Mouse (Mus musculus): Measurements from ENCODE around the gene Gpr65. TPM values are rescaled to one million over a fixed set of nuclear protein-coding genes. Genes with fewer than 3 reads are reported as not detected.
A peak's percentile ranks its signal among the peaks of the same experiment; 100 is the strongest.

The Gpr65 gene
- 89.4 and 94.3 TPM in 2 replicates for total RNA-seq (2015)
- total RNA-seq (2017): 93.1 and 96.4 TPM in 2 replicates

DNA sequence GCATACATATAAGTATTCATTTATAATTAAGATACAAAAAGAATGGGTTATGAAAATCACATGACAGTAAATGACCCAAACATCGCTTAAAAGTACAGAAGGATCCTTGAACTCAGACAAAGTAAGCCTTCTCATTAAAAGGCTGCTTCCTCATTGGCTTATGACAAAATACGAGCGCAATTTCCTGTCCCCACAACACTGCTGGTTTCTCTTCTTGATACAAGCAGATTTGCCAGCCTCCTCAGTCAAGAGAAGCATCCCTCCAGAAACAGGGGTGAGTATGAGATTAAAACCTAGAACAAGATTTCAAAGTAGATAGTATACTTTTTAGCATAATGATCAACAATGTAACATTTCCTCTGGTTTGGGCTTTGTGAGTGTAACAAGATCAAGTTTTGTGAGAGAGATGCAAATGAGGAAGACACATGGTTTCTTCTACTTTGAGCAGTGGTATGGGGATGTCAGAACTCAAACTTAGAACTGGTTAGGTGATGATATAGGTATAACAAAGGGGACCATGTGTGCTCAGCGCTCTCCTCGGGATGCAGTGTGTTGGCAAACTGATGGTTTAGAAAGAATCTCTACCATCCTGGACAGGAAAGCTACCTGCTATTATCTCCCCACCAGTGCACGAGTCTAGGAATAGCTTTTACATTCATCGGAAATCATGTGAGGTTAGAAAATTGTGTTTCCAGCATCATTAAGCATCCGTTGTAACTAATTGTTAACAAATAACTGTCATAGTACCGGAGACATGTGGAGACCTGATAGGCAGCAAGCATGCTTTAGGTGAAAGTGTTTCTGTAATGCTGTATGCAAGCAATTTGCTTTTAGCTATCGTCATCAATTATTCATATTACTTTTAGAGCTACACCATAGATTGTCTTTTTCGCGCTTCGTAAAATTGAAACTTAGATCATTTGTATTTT lies at the start of gene Gpr65:
Gene Gpr65 (plus strand): TSS at position 195 of the 929 bp plus-strand sequence.
- peak; percentile 50 for ATAC-seq (ENCODE audit: poor library complexity, severe bottlenecking)

DNA sequence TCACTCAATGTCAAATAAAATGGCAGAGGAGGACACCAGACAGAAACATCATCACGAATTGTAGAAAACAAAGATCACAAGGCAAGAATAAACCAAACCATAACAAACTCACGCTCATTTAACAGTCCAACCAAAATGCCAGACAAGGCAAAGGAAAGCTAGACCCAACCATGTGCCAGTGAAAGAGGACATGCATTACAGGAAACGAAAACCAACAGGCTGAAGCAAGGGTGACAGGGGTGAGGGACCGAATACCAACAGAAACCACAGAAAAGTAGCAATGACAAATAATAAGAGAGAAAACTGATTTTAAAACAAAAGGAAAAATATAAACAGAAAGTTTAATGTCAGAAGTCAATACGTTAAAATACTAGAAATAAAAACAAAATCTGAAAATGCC lies 45.1 kb upstream of the Gpr65 start:
- ATAC-seq (ENCODE audit: poor library complexity, severe bottlenecking): no peak

DNA sequence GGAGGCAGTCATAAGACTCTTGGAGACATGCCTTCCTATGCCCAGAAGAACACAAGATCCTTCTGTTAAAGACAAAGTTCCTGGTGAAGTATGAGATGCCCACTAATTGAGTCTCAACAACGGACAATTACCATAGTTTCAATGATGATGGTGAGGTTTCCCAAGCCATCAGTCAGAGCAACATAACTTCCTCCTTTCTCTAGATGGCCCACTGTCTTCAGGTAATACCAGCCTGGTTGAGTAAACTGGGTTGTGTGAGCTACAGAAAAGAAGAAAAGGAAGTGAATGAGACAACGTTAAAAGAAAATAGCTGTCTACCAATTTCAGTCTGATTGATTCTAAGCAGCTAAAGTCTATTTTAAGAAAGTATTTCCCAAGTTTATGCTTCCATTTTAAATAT lies 41.4 kb upstream of the Gpr65 start:
- ATAC-seq (ENCODE audit: poor library complexity, severe bottlenecking): peak; percentile 87

DNA sequence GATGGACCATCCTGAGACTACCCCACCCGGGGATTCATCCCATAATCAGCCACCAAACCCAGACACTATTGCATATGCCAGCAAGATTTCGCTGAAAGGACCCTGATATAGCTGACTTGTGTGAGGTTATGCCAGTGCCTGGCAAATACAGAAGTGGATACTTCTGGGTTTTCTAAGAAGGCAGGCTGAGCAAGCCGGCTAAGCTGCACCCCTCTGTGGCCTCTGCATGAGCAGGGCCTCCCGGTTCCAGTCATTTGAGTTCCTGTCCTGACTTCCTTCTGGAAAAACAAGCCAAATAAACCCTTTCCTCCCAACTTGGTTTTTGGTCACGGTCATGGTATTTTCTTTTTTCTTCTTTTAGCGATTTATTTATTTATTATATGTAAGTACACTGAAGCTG lies 30.0 kb upstream of the Gpr65 start:
- ATAC-seq (ENCODE audit: poor library complexity, severe bottlenecking): peak; percentile 38; the same call in 1 of the 2 replicates

DNA sequence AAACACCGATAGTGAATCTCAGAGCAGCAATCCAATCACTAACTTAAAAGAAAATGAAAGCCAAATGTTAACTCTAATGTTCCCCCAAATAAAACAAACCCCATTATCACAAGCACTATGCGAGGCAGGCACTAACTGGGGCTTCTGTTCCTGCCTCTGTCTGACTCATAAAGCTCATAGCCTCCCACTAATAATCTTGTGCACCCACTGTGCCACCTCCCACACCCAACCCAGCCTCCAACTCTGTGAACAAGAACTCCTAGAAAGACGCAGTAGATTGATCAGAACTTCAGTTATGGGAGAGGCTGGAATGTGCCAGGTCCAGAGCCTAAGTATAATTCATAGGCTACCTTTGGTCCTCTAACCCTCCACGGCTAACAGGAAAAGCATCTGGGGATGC lies 24.3 kb upstream of the Gpr65 start:
- no peak for ATAC-seq (ENCODE audit: poor library complexity, severe bottlenecking)

DNA sequence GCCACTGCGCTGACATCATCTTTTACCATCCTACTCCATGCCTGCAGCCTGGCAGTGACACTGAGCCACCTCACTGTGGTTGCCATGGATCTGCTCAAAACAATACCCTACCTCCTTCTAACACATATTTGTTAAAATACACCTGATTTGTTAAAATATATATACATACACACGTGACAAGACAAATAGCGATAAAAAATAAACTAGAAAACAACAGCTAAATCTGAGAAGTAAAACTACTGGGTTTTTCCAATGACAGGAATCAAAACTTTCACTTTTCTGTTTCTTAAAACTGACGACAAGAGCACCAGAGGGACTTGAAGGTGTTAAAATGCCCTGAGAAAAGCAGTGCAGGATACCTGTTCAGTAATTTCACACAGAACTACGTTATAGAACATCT lies 23.6 kb upstream of the Gpr65 start:
- no peak for ATAC-seq (ENCODE audit: poor library complexity, severe bottlenecking)

DNA sequence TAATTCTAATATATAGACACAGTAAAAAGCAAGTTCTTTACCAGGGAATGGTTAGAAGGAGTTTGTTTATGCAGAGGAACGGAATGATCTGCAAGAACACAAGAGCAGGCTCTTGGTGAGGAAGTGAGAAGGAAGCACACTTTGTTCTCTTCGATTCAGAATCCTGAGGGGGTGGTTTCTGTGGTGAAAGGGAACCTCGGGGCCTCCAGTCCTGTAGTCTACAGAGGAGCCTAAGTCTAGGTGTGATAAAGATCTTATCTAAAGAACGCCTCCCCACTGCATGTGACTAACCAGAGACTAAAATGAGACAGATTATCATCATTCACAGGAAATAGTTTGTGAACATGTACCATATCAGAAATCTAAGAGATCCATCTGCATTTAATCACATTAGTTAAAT lies 21.6 kb upstream of the Gpr65 start:
- ATAC-seq (ENCODE audit: poor library complexity, severe bottlenecking): peak; percentile 88

DNA sequence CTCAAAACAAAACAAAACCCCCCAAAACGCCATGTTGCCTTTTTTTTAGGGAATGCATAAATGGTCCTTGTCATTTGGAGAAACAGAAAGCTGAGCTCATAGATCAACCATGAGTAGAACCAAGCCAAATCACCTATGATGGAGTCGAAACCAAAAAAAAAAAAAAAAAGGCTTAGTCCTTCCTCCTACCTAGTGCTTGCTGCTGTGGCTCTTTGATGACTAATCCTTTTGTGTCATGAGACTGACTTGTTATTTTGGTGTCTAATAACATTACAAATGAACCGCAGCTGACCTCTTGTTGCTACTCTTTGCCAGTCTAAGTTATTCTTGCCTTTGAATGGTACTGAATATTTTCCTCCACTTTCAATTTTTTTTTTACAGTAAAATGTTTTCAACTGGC lies 18.8 kb upstream of the Gpr65 start:
- peak; percentile 61 for ATAC-seq (ENCODE audit: poor library complexity, severe bottlenecking)

DNA sequence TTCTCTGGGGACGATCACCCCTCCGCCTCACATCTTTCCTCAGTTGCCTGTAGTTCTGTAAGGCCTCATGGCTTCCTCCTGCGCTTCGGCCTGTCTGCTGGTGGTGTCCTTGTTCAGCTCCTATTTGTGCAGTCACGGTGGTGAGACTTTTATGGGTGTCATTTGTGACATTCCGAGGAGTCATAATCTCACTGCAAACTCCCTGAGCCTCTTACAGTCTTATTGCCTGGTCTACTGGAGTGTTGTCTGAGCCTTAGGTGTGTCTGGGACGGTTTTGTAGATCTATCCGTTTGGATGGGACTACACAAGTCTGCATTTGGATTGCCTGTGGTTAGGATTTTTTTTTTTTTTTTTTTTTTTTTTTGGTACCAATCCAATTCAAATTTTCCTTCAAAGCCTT lies 18.1 kb upstream of the Gpr65 start:
- no peak for ATAC-seq (ENCODE audit: poor library complexity, severe bottlenecking)

DNA sequence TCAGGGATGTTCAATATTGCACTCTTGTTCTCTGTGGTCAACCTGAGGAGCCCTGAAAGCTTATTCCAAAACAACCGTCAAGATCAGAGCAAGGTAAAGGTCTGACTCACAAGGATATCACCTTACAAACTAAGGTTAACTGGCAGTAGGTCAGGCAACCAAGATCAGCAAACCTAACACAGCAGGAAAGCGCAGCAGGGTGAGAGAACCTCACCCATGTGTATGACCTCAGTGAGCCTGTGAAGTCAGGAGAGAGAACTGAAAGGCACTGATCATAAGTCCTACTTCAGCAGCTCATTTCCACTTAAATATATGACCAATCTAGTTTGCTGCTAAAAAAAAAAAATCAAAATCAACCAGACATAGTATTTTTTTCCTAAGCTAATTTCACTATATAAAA lies 16.0 kb upstream of the Gpr65 start:
- ATAC-seq (ENCODE audit: poor library complexity, severe bottlenecking): no peak

DNA sequence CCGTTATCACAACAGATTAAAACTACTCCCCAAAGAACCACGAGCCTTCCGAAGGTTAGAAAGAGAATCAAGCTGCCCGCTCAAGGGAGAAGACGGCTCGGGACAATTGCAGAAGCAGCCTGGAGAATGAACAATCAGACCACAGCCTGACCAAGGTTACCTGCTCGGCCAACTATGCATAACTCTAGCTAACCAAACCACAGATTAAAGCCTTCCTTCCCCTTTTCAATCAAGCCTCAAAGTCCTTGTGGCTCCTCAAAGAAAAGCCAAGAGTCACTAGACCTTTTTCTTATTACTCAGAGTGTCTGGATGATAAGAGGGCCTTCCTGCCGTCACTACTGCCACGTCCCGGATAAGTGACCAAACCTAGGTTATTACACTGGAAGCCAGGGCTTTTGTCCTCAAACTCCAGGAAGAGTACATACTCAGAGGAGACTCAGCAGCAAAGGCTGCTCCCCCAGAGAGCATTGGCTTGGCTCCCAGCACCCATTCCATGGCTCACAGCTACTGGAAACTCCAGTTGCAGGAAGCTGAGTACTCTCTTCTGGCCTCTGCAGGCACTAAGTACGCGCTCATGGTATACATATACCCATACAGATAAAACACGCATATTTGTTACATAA lies 13.0 kb upstream of the Gpr65 start:
- ATAC-seq (ENCODE audit: poor library complexity, severe bottlenecking): peak; percentile 42

DNA sequence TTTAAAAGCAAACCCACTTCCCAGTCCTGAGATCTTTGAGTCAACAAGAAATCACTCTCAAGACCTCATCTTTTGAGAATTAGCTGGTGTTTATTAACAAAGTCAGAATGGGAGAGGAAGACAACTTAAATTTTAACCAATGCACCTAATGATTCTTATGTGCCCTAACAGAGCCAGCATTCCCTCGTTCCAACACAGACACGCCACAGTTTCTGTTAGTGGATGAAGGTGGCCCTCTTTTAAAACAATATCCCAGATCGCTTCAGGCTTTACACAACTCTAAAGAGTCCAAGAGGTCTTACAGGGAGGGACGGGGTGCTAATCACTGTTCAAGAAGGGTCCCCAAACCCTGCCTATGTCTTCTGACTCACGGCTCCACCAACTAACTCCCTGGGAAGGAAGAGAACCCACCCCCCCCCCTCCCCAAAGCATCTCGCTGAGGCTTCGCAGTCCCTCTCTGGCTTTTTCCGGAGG lies 10.0 kb upstream of the Gpr65 start:
- ATAC-seq (ENCODE audit: poor library complexity, severe bottlenecking): no peak

DNA sequence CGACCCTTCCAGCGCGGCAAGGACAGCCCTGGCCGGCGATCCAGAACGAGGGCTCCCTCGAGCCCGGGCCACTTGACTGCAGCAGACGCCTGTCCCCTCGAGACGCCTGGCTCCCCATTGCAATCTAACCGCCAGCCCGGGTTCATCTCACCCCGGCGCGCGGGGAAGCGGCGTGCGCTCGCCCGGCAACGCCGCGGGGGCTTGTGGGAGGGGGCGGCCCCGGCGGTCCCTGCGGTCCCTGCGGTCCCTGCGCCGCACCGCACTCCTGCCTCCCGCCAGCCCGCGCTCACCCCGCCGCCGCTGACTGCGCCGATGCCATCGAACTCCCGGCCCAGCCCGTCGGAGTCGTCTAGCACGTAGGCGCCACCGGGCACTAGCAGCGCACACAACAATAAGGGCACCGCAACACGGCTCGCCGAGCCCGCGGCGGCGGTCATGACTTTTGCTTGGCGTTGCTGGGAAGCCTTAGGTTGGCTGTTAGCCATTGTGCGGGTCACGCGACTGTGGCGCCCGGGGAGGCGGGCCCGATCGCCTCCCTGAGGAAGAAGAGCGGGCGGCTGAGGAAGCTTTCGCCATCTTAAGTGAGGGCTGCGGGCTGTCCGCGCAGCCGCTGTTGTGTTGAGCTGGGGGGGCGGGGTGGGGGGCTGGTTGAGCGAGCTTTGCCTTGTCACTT lies 9.5 kb upstream of the Gpr65 start, which contains the start of gene Galc:
Gene Galc (minus strand): TSS at position 615 of the 673 bp plus-strand sequence.
- ATAC-seq (ENCODE audit: poor library complexity, severe bottlenecking): peak; percentile 69

DNA sequence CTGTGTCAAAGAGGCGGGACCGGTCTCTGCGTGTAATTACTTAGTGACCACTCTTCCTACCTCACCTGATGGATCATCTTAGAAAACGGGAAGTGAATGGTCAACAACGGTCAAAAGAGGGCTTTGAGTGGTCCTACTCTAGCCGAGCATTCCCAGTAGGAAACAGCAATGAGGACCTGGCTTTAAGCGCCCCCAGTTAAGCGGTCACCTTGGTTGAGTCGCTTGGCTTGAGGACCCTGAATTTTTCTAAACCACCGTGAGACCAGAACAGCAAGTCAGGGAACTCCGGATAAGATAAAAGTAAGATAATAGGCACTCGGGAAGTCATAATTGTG lies 8.9 kb upstream of the Gpr65 start:
- no peak; the same call in 1 of the 2 replicates for ATAC-seq (ENCODE audit: poor library complexity, severe bottlenecking)

DNA sequence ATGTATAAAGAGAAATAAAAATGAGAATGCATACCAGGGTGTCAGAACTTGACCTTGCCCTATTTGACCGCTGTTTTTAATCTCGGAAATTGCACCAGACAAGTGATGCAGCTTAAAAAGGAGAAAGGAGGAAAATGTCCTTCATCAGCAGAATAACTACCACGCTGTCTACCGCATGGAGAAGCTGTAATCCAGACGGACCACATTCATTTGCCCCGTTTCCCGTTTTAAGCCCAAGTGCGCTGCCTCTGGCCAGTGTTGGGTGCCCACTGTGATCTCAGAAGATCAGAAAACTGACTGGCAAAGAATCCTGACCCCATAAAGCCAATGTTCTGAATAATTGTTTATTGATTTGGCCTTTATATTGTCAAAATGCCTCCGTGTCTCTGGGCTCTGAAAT lies 2.7 kb upstream of the Gpr65 start:
- ATAC-seq (ENCODE audit: poor library complexity, severe bottlenecking): peak; percentile 8; the same call in 1 of the 2 replicates

DNA sequence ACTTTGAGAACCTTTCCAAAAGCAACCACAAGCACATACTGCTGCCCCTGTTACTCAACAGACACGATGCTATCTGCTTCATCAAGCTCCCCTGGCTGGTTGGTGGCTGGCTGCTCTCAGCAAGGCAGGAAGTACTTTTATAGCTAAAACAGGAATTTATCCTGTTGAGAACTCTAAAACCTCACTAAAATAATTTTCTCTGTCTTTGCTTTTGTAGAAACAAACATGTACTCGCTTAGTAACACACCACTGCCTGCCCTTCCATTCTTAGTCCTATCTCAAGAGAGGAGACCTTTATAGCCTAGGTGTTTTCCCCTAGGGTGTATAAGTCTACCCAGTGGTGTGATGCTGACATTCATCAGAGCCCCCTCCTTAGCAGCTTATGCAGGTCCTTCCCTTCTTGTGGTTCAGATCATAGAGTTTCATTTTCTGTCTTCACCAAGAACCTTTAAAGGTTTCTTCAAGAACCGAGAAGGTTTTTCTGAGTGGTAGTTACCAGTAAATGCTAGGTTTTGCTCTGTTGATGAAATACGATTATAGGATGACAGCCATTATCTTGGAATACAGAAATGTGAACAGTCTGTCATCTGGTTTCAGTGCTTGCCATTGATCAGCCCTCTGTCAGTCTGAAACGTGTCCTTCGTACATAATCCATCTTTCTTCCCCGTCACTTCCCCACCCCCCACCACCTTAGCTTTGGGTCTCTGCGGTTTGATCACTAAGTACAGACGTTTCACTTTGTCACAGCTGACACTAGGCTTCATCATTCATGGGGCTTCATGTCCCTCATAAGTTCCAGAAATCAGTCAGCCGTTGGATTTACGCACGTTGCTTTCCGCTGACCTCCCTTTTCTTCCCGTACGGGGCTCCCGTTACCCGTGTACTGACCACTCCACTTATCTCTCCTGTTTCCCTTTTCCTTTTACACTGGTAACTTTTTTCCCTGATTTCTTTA lies 1.6 kb downstream of the Gpr65 start:
- ATAC-seq (ENCODE audit: poor library complexity, severe bottlenecking): peak; percentile 28

DNA sequence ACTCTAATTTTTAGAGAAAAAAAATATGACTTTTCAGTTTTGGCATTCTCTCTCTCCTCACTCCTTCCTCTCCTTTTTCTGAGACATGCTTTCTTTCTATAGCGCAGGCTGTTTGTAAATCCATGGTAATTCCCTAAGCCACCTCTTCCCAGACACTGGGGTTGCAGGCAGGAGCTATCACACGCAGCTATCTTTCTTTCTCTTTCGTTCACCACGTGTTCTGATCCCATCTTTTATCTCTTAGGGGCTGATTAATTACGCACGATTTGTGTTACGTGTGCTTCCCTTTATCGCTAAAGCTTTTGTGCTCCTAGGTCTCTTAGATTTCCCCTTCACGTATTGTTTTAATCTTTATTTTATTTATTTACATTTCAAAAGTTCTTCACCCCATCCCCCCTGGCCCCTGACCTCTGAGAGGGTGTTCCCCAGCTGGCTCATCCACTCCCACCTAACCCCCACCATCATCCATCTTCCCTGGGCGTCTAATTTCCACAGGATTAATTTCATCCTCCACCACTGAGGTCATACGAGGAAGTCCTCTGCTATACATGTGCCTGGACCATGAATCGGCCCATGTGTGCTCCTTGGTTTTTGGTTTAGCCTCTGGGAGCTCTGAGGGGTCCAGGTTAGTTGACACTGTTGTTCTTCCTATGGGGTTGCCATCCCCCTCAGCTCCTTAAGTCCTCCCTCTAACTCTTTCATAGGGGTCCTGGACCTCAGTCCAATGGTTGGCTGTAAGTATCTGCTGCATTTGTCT lies 2.6 kb downstream of the Gpr65 start:
- ATAC-seq (ENCODE audit: poor library complexity, severe bottlenecking): no peak

DNA sequence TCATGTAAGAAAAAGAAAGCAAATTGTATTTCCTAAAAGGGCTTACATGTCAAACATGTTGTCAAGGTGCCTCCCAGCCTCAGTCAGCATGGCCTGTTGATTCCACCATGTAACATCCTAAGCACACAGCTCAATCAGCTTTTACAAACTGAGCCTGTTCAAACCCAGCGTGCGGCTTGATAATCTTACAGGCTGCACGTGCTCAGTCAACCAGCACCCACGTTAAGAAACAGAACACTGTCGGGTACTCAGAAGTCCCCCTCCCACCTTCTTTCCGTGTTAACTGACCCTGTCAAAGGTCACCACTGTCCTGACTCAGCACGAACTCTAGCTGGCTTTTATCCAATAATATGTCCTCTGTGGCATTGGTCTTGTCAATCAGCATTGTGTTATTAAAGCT lies 4.0 kb downstream of the Gpr65 start:
- ATAC-seq (ENCODE audit: poor library complexity, severe bottlenecking): no peak

DNA sequence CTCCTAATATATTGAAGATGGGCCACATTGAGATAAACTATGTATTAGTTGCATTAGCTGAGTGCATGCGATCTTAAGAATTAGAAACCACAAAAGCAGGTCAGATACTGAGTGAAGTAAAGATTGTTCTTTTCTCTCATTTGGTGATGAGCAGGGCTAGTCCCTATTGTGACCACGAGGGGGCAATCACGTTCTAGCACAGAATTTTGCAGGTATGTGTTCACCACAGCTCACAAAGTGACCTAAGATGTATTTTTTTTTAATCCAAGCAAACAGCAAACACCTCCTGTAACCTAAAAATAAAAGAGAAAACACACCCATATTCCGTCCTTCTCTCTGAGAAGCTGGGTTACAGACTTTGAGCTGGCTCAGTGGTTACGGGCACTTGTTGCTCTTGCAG lies 12.1 kb downstream of the Gpr65 start:
- peak; percentile 67 for ATAC-seq (ENCODE audit: poor library complexity, severe bottlenecking)

DNA sequence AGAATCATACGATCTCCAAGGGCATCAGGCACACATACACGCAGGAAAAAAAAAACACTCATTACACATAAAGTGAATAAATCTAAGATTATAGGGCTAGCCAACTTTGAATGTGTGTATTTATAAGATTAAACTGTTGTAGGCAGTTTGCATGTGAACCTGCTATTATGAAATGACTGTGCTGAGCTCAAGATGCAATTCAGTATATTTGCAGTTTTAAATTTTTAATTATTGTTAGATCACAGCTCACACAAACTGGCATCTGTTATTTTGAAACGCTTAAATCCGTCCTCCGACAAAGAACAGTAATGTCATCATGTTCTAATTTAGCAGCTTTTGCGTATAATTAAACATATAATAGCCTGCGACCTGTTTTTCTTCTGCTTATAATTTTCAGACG lies 12.6 kb downstream of the Gpr65 start:
- ATAC-seq (ENCODE audit: poor library complexity, severe bottlenecking): no peak
